Mouse (Mus musculus): Measurements from ENCODE around the gene Ift22.
"Not testable (repeated sequence)": the region's sequence is repeated elsewhere in the genome, so short reads cannot be mapped to it uniquely, and the experiment has no call there.

Gene Ift22

DNA sequence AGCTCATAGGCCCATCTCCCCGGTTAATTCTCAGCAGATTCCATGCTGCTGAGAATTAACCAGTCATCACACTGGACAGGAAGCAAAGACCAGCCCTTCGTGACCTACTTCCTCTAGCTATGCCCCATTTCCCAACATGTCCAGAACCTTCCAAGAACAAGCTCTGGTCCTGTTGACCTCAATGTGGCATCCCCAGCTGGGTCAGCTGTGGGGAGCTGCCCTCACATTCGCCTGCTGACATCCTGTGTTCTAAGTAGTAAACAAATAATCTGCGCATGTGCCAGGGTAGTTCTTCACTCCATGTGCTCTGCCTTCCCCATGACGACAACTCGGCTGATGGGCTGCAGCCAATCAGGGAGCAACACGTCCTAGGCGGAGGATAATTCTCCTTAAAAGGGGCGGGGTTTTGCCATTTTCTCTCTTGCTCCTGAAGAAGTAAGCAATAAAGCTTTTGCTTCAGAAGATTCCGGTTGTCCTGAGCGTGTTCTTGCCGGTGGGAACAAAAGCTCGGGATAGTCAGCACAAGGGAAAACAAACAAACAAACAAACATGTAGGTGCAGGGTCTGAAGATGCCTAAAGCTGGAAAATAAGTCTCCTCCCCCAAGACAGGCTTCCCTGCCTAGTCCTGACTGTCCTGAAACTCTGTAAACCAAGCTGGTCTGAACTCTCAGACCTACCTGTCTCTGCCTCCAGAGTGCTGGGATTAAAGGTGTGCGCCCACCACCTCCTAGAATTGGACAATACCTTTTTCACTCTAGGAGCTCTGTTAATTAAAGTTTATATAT lies 41.8 kb downstream of the Ift22 start:
- DNase-seq (ENCODE audit: low read depth), result not testable (repeated sequence)

DNA sequence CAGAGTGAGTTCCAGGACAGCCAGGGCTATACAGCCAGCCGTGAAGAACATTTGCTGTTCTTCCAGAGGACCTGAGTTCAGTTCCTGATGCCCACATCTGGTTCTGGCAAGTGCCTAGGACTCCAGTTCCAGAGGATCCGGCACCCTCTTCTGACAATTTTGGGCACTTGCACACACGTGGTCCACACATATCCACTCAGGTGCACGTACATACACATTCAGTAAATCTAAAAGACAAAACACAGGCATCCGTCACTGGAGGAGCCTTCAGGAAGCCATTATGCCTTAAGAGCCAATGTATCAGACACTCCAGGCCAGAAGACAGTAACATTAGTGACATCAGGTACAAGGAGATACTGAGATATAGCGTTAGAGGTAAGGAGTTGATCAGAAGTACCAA lies 42.6 kb downstream of the Ift22 start:
- DNase-seq (ENCODE audit: low read depth), result no peak

DNA sequence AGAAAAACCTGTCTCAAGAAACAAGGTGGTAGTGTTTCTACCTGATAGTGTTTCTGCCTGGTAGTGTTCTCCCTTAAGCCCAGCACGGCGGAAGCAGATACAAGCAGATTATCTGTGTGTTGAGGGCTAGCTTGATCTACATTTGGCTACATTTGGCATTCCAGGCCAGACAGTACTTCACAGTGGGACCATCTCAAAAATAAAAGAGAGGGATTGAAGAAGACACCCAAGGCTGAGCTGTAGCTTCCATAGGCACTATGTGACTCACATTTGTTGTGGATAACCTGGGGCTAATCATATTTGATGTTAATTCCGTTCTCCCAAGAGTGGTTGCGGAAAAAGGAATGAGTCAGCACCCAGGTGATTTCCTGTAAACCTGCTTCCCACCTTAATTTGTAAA lies 44.2 kb downstream of the Ift22 start:
- DNase-seq (ENCODE audit: low read depth), result no peak

DNA sequence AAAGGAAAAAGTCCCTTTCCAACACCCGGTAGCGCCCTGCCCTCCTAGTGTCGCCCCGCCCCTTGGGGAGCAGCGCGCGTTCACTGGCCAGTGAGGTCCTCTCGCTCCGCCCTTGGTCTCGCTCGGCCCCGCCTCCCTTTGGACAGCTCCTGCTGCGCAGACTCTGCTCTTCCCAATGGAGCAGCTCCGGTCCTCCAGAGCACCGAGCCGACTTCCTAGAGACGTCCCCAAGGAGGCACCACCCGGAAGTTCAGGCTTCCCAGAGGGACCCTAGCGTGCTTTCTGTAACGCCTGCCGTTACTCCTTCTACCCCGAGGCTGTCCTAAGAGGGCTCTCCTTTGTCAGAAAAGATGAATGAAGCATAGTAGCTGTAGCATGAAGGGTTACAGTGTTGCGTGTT lies 45.1 kb downstream of the Ift22 start, which contains the start of gene Fis1:
Gene Fis1, plus strand, starts transcription at position 261 of the 400 bp plus-strand sequence.
- peak; percentile 97 for DNase-seq (ENCODE audit: low read depth)

DNA sequence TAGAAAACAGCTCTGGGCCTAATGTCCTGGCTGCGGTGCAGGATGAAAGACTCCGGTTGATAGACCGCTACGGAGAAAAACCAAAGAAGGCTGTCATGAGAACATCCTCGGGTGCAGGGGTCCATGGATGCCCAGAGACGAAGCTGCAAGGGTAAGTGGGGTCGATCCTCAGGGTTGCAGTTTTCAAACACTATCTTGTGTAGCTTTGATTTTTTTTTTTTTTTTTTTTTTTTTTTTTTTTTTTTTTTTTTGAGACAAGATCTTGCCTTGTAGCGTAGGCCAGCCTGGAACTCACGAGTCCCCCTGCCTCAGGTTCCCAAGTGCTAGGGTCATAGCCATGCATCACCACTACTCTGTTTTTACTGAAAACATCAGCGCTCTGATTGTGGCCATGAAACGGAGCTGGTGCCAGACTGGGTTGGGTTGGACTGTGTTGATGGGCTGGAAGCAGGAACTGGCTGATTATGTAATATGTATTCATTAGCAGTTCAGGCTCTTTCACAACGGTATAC lies 45.5 kb downstream of the Ift22 start:
- DNase-seq (ENCODE audit: low read depth), result peak; percentile 44

DNA sequence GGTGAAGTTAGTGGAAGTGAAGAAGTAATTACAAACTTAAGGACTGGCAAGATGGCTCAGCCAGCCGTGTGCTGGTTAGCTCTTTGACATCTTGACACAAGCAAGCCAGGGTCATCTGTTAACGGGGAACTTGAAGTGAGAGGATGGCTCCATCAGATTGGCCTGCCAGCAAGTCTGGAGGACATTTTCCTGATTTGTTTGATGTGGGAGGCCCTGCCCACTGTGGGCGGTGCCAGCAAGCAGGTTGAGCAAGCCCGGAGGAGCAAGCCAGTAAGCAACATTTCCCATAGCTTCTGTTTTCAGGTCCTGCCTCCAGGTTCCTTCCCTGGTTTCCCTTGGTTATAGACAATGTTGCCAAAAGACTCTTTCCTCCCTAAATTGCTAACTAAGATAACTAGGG lies 47.7 kb downstream of the Ift22 start:
- DNase-seq (ENCODE audit: low read depth), result no peak

DNA sequence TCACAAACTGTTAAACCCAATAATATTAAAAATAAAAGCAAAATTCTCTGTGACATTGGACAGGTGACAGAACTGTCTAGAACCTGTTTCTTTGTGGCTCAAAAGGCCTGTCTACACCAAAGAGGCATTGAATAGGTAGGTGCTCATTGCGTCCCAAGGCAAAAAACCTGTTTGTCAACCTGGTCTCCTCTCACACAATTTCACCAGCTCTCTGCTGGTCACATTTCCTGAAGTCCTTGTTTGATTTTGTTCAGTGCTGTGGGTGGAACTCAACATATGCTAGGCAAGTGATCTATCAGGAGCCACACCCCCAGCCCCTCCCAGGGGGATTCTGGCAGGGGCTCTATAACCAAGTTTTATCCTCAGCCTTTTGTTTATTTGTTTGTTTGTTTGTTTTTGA lies 49.3 kb downstream of the Ift22 start:
- no peak for DNase-seq (ENCODE audit: low read depth)

DNA sequence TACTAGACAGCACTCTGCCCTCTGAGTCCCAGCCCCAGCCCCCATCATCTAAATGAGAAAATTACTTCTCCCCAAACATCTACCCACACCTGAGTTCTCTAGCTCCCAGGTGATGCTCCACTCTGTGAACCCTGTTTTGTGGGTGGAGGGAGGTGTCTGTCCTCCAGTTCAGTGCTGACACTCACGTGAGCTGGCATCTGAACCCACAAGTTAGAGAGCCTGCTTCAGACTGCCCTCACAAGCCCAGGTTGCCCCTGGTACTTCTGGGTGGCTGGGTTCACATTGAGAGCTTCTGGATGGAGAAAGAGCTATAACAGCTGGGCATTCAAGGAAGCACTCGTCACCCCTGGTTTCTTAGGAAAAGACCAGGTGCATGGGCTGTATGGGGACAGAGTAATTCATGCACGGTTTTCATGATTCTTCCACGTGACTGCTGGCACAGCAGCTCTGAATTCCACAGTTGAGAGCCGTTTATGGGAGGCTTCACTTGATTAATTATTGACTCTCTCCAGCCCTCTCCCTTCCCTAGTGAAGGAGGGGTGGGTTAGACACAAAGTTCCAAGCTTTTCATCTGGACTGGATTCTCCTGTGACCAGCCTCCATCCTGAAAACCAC lies 51.1 kb downstream of the Ift22 start:
- no peak for DNase-seq (ENCODE audit: low read depth)

DNA sequence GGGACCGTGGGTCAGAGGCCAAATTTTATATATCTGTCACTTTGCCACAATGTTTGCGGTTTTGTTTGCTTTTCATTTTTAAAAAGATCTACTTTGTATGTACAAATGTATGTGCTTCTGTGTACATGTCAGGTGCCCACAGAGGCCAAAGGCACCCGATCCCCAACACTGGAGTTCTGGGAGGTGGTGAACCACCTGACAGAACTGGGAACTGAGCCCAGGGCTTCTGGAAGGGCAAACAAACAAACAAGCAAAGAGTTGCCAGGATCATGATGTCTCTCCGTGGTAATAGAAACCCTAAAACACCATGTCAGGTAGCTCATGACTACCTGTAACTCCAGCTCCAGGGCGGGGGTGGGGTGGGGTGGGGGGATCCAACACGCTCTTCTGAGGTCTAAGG lies 52.1 kb downstream of the Ift22 start:
- DNase-seq (ENCODE audit: low read depth), result no peak

DNA sequence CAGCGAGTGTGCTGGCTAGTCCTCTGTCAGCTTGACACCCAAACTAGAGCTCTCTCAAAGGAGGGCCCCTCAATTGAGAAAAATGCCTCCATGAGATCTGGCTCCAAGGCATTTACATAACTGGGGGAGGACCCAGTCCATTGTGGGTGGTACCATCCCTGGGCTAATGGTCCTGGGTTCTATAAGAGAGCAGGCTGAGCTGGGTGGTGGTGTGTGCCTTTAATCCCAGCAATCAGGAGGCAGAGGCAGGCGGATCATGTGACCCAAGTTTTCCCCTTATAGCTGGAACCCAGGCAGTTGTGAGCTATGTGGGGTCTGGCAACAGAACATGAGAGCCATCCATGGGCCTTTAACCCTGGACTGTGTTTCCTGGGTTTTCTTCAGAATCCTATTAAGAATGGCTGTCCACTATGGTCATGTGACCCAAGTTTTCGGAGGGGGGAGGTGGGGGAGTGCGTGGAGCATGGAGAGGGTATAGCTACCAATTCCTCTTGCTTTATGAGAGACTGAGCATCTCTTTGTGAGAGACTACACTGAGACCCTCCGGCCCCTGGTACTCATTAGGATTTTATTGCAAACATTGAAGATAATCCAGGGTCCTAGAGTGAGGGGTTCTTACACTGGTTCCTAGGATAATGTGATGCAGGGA lies 53.5 kb downstream of the Ift22 start:
- no peak for DNase-seq (ENCODE audit: low read depth)

DNA sequence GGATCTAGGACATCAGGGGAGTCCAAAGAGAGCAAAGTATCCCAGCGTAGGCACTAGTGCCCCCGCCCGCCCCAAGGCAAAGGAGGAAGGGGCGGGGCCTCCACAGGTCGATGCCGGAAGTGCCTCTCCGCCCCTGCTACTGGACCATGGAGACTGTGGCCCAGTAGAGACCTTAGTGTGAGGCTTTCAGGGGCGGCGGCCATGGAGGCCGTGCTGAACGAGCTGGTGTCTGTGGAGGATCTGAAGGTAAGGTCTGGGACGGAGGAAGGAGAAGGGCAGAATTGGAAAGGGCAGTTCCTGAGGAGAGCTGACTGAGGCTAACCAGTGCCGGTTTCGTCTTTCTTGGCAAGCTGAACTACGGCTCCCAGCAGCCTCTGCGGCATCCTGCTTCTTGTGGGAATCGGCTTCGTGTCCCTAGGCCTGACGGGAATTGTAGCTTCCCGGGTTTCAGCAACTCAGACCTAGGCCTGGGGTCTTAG lies 54.1 kb downstream of the Ift22 start:
- peak; percentile 87 for DNase-seq (ENCODE audit: low read depth)

DNA sequence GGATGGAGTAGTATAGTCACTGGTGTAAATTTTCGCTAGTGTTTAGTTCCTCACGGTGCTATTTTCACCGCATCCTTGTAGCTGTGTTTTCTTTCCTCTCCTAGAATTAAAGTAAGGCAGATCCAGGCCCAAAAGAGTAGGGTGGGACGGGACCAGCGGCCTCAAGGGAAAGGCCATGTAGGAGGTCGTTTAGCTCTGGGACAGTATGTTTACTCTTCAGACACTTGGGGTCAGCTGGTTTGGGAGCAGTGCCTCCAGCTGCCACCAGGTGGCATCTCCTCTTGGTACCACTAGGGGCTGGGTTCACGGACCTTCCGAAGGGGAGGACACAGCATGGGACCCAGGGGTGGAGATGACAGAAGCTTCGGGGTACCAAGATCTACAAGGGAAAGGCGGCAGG lies 54.6 kb downstream of the Ift22 start:
- DNase-seq (ENCODE audit: low read depth), result peak; percentile 46

DNA sequence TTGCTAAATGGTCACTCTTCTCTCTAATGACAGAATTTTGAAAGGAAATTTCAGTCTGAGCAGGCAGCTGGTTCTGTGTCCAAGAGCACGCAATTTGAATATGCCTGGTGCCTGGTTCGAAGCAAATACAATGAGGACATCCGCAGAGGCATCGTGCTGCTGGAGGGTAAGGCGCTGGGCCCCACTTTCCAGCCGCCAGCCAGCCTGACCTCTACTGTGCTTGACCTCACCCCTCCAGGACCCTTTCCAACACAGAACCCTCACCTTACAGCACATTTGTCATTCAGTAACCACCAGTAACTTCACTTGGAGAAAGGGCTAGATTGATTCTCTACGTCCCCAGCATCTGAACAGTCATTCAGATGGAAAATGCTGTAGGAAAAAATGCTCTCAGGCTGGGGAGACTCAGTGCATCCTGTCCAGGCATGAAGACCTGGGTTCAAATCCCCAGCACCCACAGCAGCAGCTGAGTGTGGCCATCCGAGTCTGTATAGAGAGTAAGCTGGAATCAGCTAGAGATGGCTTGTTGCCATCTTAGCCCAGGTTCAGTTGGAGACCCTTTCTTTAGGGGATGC lies 55.1 kb downstream of the Ift22 start:
- no peak for DNase-seq (ENCODE audit: low read depth)

Data from fibroblast of lung, adult 2 months (primary cell).